Mouse (Mus musculus) brown adipose tissue, adult 24 weeks (tissue): Measurements from ENCODE around the gene Tmem106a. TPM values are rescaled to one million over a fixed set of nuclear protein-coding genes. Genes with fewer than 3 reads are reported as not detected.
A peak's percentile ranks its signal among the peaks of the same experiment; 100 is the strongest.
"Not testable (repeated sequence)": the region's sequence is repeated elsewhere in the genome, so short reads cannot be mapped to it uniquely, and the experiment has no call there.

Experiments
- H3K27ac ChIP-seq: fragments of 200-500 bp; replicated peaks from 2 replicates; pipeline ENCODE4 v1.5.1; 2012; ENCODE audit warnings: low read depth, mild to moderate bottlenecking, low read length
- H3K4me1 ChIP-seq: fragments of 200-500 bp; 2 replicates; pipeline ENCODE4 v1.6.1; 2012; ENCODE audit warnings: low read length, mixed read lengths; ENCODE audit not compliant: control insufficient read depth, insufficient read depth, insufficient read length
- H3K4me3 ChIP-seq: fragments of 200-500 bp; 2 replicates; pipeline ENCODE4 v1.5.1; 2012; ENCODE audit warnings: low read depth, mild to moderate bottlenecking, low read length, moderate library complexity; ENCODE audit not compliant: insufficient read depth
- polyA plus RNA-seq: library from polyadenylated mRNA; stranded (reverse); fragments of >200 nt; gene quantifications from 2 replicates; pipeline ENCODE4 v1.2.4, GENCODE M21; 2012; ENCODE audit not compliant: missing spikeins, insufficient read depth, insufficient read length

Gene Tmem106a
- polyA plus RNA-seq, 1 experiment: 39.5 TPM

DNA sequence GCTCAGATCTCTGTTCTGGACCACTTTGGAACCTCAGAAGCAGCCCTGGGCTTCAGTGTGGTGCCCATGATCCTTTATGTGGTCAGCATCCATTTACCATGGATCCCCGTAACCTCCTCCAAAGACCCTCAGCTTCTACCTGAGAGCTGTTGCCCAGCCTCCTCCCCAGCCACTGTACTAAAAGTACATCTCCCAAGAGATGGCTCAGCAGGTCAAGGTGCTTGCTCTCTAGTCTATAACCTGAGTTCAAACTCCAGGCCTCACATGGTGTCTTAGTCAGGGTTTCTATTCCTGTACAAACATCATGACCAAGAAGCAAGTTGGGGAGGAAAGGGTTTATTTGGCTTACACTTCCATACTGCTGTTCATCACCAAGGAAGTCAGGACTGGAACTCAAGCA lies 3.0 kb downstream of the Tmem106a start:
- H3K27ac ChIP-seq, H3K4me3 ChIP-seq, H3K4me1 ChIP-seq: not testable (repeated sequence)

DNA sequence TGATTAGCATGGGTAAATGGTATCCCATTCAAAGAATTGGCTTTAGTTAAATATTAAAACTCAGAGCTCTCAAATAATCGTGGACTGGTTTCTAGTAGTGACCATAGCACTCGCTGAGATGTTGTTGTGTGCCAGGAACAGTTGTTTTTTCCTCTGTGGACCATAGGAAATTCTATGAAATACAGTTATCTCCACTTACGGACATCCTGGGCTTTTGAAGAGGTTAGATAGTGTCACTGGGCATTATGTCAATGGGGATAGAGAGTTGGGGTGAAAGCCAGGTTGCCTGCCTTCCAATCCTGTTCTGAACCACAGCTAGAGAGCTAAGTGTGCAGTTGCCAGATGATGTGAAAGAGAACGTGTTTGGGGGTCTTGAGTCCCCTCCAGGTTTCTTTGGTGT lies 3.8 kb downstream of the Tmem106a start:
- no peaks in the 10 kb centered on the region for H3K4me1 ChIP-seq
- H3K4me3 ChIP-seq: no peak overlapping the region
- H3K27ac ChIP-seq: no peak overlapping the region

DNA sequence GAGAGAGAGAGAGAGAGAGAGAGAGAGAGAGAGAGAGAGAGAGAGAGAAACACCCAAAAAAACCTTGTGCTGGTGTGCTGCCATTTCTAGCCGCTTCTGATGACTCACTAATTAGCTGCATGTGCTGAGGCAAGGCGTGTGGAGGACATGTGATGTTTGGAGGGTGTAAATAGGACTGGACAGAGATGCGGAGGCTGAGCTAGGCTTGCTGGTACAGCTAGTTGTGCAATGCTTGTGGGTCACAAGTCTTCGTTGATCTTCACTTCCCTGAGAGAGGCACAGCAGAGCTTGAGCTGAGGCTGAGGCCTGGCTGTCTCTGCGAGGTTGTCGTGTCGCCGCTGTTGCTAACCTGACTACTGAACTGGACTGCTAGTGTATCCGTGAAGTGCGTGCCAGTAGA lies 5.6 kb downstream of the Tmem106a start:
- Histone ChIP-seq H3K4me3 (no peak overlapping the region), H3K27ac (peak overlapping the region; percentile 50), H3K4me1 (no peaks in the 10 kb centered on the region)

DNA sequence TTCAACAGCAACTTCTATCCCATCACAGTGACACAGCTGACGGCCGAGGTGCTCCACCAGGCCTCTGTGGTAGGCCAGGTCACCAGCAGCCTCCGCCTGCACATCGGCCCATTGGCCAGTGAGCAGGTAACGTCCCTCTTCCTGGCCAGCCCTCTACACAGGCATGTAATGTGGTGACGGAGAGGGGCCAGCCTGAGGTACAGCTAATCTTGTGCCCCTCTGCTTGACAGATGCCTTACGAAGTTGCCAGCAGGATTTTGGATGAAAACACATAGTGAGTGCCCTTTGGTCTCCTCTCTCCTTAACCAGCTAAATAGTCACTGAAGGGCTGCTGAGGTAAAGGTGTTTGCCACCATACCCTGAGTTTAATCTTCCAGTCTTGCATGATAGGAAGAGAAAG lies 6.8 kb downstream of the Tmem106a start:
- no peak overlapping the region for H3K27ac ChIP-seq
- H3K4me1 ChIP-seq: no peaks in the 10 kb centered on the region
- H3K4me3 ChIP-seq: no peak overlapping the region

DNA sequence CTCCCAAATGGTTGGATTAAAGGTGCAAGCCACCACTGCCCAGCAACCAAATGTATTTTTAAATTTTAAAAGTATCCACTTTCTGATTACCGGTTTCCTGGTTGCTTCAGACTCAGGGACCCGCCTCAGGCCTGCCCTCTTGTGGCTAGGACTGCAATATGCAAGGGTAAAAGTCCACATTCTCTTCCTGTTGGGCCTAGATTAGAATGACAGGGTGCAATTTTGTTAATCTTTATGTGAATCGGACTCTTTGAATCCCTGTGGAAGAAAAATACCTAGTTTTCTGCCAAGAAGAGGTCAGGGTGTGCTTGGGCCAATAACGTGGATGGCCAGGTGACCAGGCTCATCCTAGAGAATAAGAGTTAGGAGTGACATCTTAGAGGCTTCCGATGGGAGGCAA lies 7.4 kb downstream of the Tmem106a start:
- no peak overlapping the region for H3K4me3 ChIP-seq
- H3K27ac ChIP-seq: no peak overlapping the region
- H3K4me1 ChIP-seq: no peaks in the 10 kb centered on the region

DNA sequence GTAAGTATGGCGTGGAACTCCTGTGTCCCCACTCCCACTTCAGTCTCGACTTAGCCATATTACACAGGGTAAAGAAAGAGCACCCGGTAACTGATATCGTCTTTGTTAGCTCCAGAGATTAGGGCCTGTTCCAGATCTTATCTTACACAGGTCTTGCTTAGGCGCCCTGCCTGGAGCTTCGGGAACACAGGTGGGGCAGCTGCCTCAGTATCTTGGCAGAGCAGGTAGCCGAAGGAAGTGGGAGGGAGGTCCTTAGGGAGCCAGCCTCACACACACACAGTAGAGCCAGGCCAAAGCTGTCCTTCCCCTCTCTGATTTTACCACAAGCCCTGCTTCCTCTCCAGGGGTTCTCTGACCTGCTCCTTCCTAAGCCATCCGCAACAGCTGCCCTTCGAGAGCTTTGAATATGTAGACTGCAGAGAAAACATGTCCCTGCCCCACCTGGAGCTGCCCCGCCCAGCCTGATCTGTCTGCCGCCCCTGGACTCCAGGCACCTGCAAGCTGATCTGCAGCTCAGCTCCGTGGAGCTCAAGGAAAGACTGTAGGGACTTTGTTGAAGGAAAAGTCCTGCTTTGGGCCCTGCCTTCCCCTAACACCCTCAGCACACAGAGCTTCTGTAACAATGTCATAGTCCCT lies 8.1 kb downstream of the Tmem106a start:
- H3K4me3 ChIP-seq: no peak overlapping the region
- no peak overlapping the region for H3K27ac ChIP-seq
- H3K4me1 ChIP-seq: no peaks in the 10 kb centered on the region

DNA sequence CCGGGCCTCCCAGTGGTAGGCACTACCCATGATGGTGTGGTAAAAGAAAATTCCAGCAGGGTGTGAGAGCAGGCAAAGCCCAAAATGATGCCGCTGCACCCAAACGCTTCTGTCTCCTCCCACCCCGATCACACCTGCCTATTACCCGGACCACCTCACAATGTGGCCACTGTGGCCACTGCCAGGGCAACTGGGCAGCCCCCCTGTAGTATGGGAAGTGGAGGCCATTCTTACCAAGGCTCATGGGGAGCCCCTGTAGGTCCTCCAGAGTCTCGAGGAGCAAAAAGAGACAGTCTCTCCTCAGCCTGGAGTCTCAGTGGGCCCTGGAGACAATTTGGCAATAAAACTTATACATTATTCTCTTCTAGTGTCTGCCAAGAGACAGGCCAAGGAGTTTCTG lies 17.1 kb downstream of the Tmem106a start, which contains the start of gene Gm11634:
TSS of gene Gm11634 (minus strand) at position 101 of the 400 bp plus-strand sequence.
- Histone ChIP-seq H3K27ac (no peak within 1 kb of the TSS), H3K4me3 (no peak within 1 kb of the TSS), H3K4me1 (no peaks in the 10 kb centered on the region)

DNA sequence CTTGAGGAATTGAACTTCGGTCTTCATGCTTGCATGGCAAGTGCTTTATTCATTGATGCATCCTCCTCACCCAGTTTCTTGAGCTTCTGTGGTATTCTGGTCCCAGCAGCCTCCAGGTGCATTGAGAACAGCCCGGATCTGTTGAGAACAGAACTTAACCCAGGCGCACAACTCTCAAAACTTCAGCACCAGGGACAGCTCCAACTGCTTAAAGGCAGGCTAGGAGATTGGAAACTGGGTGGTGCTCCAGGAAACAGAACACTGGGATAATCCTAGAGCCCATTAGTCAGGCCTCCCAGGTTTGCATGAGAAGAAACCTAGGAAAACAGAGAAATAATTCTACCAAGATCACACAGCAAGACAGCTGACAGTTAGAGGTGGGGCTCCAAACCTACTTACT lies 20.4 kb downstream of the Tmem106a start:
- no peaks in the 10 kb centered on the region for H3K4me1 ChIP-seq
- no peak overlapping the region for H3K27ac ChIP-seq
- H3K4me3 ChIP-seq: no peak overlapping the region

DNA sequence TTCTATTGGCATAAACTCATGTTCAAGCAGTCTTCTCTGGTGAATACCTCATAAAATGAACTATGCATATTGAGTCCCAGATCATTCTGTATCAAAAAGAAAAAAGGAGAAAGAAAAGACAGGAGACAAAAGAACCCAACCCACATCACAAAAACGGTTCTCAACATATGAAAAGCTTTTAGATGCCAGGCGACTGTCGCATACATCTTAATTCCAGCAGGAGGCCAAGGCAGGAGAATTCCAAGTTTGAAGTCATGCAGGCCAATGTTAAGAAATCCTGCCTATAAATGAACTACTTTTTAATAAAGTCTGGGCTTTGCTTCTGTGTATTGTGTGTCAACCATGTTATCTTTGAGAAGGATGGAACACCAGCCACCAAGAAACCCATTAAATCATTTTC lies 22.1 kb downstream of the Tmem106a start:
- no peak overlapping the region for H3K27ac ChIP-seq
- H3K4me1 ChIP-seq: no peaks in the 10 kb centered on the region
- no peak overlapping the region for H3K4me3 ChIP-seq

DNA sequence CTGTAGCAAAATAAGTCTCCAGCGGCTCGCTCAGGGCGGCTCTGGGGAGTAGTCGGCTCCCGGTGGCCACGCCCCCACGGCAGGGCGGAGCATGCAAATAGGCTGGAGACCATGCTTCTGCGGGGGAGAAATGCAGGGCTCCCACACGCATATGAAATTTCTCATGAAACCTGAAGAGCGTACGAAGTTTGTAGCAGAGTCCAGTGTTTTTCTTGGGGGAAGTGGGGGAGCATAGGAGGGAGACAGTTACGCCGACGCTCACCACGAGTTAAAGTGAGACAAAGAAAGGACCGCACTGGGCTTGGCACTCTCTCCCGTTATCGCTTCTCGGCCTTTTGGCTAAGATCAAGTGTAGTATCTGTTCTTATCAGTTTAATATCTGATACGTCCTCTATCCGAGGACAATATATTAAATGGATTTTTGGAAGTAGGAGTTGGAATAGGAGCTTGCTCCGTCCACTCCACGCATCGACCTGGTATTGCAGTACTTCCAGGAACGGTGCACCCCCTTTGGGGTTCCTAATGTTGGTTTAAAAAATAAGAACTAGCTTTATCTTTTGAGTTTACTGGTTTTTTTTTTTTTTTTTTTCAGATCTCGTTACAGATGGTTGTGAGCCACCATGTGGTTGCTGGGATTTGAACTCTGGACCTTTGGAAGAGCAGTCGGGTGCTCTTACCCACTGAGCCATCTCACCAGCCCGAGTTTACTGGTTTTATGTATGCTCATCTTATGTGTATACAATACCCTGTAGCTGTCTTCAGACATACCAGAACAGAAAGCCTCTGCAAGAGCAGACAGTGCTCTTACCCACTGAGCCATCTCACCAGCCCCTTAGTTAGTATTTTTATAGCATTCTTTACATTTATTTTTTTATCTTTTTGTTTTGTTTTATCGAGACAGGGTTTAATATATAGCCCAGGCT lies 22.8 kb downstream of the Tmem106a start:
- H3K4me1 ChIP-seq, H3K27ac ChIP-seq: not testable (repeated sequence)
- H3K4me3 ChIP-seq: peak overlapping the region; percentile 63

DNA sequence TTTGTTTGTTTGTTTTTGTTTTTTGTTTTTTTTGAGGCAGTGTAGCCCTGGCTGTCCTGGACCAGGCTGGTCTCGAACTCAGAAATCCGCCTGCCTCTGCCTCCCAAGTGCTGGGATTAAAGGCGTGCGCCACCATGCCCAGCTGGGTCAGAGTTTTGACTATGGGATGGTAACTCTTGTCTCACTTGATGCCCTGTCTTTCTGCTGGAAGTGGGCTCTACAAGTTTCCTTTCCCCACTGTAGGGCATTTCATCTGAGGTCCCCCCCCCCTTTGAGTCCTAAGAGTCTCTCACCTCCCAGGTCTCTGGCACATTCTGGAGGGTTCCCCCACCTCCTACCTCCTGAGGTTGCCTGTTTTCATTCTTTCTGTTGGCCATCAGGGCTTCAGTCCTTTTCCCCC lies 25.1 kb downstream of the Tmem106a start:
- not testable (repeated sequence) for H3K4me1 ChIP-seq, H3K4me3 ChIP-seq, H3K27ac ChIP-seq

DNA sequence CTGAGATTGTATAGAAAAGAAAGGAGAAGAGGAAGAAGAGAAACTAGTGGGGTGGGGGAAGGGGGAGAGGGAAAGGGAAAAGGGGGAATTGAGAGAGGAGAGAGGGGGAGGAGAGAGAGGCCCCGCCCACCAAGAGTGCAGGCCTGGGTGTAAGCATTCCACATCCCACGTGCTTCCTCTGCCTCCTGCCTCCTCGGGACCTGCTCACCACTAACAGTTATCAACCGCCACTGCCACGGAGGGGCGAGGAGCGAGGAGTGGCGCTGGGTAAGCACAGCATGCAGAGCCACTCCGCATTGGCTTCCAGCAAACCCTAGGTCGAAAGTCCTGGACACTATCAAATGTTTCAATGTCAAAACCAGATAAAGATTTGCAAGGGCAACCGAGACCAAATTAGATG lies 28.4 kb downstream of the Tmem106a start:
- no peak overlapping the region for H3K4me3 ChIP-seq
- H3K4me1 ChIP-seq: no peaks in the 10 kb centered on the region
- H3K27ac ChIP-seq: no peak overlapping the region

DNA sequence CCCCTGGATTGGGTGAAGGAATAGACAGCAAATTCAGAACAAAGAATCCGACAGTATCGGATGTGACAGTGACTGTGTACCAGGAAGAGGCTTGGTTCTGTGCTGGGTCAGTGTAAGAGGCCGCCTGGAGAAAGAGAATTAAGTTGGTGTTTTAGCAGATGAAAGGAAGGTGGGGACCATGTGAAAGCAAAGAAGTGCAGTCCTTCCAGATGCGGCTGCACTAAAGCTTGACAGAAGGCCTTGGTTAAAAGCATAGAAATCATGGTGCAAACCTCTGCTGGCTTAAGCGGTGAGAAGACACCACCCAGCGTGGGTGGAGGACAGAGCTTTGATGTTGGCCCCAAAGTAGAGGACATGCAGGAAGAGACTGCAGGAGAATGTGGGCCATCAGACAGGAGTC lies 31.6 kb downstream of the Tmem106a start:
- no peaks in the 10 kb centered on the region for H3K4me1 ChIP-seq
- no peak overlapping the region for H3K4me3 ChIP-seq
- H3K27ac ChIP-seq: no peak overlapping the region

DNA sequence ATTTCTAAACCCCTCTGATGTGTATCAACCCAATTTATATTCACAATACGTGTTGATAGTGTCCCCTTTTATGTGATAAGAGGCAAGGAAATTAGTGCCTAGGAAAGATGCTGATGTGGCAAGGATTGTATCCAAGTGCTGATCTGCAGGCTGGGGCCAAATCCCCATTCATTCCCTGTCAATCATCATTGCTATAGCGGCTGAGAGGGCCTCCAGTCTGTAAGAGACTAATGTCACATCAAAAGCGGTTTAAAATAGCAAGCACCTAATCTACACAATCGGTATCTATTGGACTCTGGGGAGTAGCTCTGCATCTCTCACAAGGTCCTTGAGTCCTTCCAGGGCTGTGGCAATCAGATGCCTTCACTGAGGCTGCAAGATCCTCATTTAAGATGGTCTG lies 32.1 kb downstream of the Tmem106a start:
- no peak overlapping the region for H3K27ac ChIP-seq
- no peak overlapping the region for H3K4me3 ChIP-seq
- H3K4me1 ChIP-seq: no peaks in the 10 kb centered on the region

DNA sequence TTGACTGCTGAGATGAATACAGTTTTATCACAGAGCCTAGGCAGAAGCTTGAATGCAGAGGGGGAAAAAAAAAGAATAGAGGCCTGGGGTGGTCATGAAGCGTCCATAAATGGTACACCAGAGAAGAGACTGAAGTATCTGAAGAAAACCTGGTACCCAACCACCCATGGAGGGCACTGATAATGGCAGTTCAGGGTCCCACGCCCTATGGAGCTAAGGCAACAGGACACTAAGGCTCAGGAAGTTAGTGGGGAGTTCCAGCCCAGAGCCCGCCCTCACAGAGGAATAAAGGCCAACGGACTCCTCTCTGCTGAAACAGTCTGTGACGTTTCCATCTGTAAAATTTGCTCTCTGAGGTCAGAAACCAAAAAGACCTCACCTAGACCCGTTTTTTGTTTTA lies 33.3 kb downstream of the Tmem106a start:
- Histone ChIP-seq H3K4me1 (no peaks in the 10 kb centered on the region), H3K27ac (no peak overlapping the region), H3K4me3 (no peak overlapping the region)

DNA sequence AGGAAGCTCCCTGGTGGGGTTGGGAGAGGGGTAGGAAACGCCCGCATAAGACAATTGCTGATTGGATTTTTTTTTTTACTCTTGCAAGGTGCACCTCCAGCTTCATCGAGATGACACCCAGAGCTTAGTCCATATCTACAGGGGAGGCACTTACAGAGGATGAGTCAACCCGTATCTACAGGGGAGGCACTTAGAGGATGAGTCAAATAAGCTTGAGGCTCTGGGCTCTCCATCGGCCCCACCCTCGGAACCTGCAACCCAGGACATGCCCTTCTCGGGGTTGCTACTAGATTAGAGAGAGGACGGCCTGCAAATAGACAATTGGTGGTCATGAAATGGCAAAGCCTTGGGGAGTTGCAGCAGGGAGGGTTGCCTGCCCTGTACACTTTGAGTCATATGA lies 34.1 kb downstream of the Tmem106a start:
- Histone ChIP-seq H3K4me3 (no peak overlapping the region), H3K27ac (no peak overlapping the region), H3K4me1 (no peaks in the 10 kb centered on the region)
